Mouse (Mus musculus) CH12.LX (cell line): ENCODE measurements around the gene Ccer2. TPM values are rescaled to one million over a fixed set of nuclear protein-coding genes. Genes with fewer than 3 reads are reported as not detected.
A peak's percentile ranks its signal among the peaks of the same experiment; 100 is the strongest.

Source experiments
- DNase-seq: peaks from one replicate; pipeline ENCODE4 v3.0.0-alpha.2; 2013; ENCODE audit errors: extremely low read depth
- H3K27ac ChIP-seq: 2 replicates; pipeline ENCODE4 v1.5.1; 2012; ENCODE audit warnings: low read depth, mild to moderate bottlenecking, control low read depth, moderate library complexity; ENCODE audit not compliant: insufficient read depth
- H3K27me3 ChIP-seq: replicated peaks from 2 replicates; pipeline ENCODE3; 2012; ENCODE audit warnings: inconsistent platforms
- H3K36me3 ChIP-seq, 2 experiments: replicated peaks in 1 of 2; 2 replicates each; pipeline versions ENCODE3 to v1.6.1; 2012; ENCODE audit warnings: inconsistent platforms in 1 of 2, low read length in 1 of 2, mild to moderate bottlenecking in 1 of 2, mixed read lengths in 1 of 2, moderate library complexity in 1 of 2; ENCODE audit not compliant: control insufficient read depth in 1 of 2, insufficient read depth in 1 of 2
- H3K4me1 ChIP-seq, 2 experiments: 2 replicates each; pipeline ENCODE4 v1.6.1; 2012; ENCODE audit warnings: inconsistent platforms in 1 of 2, moderate library complexity in 1 of 2; ENCODE audit not compliant: insufficient read depth in 2 of 2, control insufficient read depth in 1 of 2
- H3K4me2 ChIP-seq: 2 replicates; pipeline ENCODE4 v1.6.1; 2012; ENCODE audit warnings: low read depth, mild to moderate bottlenecking, control low read depth; ENCODE audit not compliant: poor library complexity, insufficient read depth, severe bottlenecking
- H3K4me3 ChIP-seq, 3 experiments: fragments of 150-350 bp in 1 of 3; sonication (generic) in 1 of 3; replicated peaks in 1 of 3; 2 replicates each; pipeline versions ENCODE3 to v1.5.1; 2011 to 2012; ENCODE audit warnings: low read depth in 2 of 3, low read length in 2 of 3, mild to moderate bottlenecking in 2 of 3, moderate library complexity in 2 of 3, control low read depth in 1 of 3, improper control_type of control experiment in 1 of 3, inconsistent platforms in 1 of 3, mixed read lengths in 1 of 3; ENCODE audit not compliant: poor library complexity in 1 of 3
- H3K79me2 ChIP-seq: replicated peaks from 2 replicates; pipeline ENCODE4 v1.6.1; 2012; ENCODE audit warnings: mild to moderate bottlenecking, moderate library complexity; ENCODE audit not compliant: control insufficient read depth, poor library complexity, insufficient read depth, severe bottlenecking; ENCODE audit errors: extremely low read depth
- H3K9ac ChIP-seq: 2 replicates; pipeline ENCODE4 v1.6.1; 2012; ENCODE audit warnings: low read depth, mild to moderate bottlenecking, control low read depth, moderate library complexity; ENCODE audit not compliant: insufficient read depth
- H3K9me3 ChIP-seq: replicated peaks from 2 replicates; pipeline ENCODE3; 2012; ENCODE audit warnings: low read length, inconsistent platforms, mixed read lengths
- BHLHE40 ChIP-seq: IDR thresholded peaks from 2 replicates; pipeline ENCODE4 v1.6.1; 2011; ENCODE audit warnings: mild to moderate bottlenecking, low read depth, low read length, improper control_type of control experiment
- CHD2 ChIP-seq: IDR thresholded peaks from 2 replicates; pipeline ENCODE4 v1.6.1; 2011; ENCODE audit warnings: low read length, improper control_type of control experiment
- CTCF ChIP-seq, 2 experiments: IDR thresholded peaks in 1 of 2; conservative IDR thresholded peaks in 1 of 2; 2 replicates each; pipeline ENCODE4 v1.5.1; 2011 to 2012; ENCODE audit warnings: low read depth in 2 of 2, low read length in 2 of 2, improper control_type of control experiment in 1 of 2, inconsistent platforms in 1 of 2, mild to moderate bottlenecking in 1 of 2, moderate library complexity in 1 of 2
- E2F4 ChIP-seq: IDR thresholded peaks from 2 replicates; pipeline ENCODE4 v1.6.1; 2011; ENCODE audit warnings: low read depth, low read length, improper control_type of control experiment; ENCODE audit not compliant: insufficient replicate concordance
- ELF1 ChIP-seq: IDR thresholded peaks from 2 replicates; pipeline ENCODE4 v1.6.1; 2014; ENCODE audit warnings: low read depth, mild to moderate bottlenecking, inconsistent platforms, low read length, improper control_type of control experiment
- EP300 ChIP-seq: IDR thresholded peaks from 2 replicates; pipeline ENCODE4 v1.6.1; 2011; ENCODE audit warnings: low read length, improper control_type of control experiment
- ETS1 ChIP-seq: conservative IDR thresholded peaks from 2 replicates; pipeline ENCODE4 v1.6.1; 2012; ENCODE audit warnings: low read depth, mild to moderate bottlenecking, inconsistent platforms, low read length, improper control_type of control experiment, moderate library complexity
- HCFC1 ChIP-seq: IDR thresholded peaks from 2 replicates; pipeline ENCODE4 v1.6.1; 2012; ENCODE audit warnings: low read depth, mild to moderate bottlenecking, inconsistent platforms, low read length, improper control_type of control experiment
- IRF4 ChIP-seq: IDR thresholded peaks from 2 replicates; pipeline ENCODE4 v1.6.1; 2014; ENCODE audit warnings: low read depth, mild to moderate bottlenecking, inconsistent platforms, low read length, improper control_type of control experiment
- JUN ChIP-seq: IDR thresholded peaks from 2 replicates; pipeline ENCODE4 v1.6.1; 2011; ENCODE audit warnings: low read depth, mild to moderate bottlenecking, low read length, improper control_type of control experiment, moderate library complexity; ENCODE audit not compliant: insufficient read depth
- JUND ChIP-seq: conservative IDR thresholded peaks from 2 replicates; pipeline ENCODE4 v1.6.1; 2011; ENCODE audit warnings: low read depth, low read length, improper control_type of control experiment
- KAT2A ChIP-seq: IDR thresholded peaks from 2 replicates; pipeline ENCODE4 v1.6.1; 2012; ENCODE audit warnings: low read length, improper control_type of control experiment, inconsistent platforms; ENCODE audit not compliant: insufficient replicate concordance
- MAFK ChIP-seq: IDR thresholded peaks from 2 replicates; pipeline ENCODE4 v1.6.1; 2011; ENCODE audit warnings: low read length, improper control_type of control experiment; ENCODE audit not compliant: insufficient replicate concordance
- MAX ChIP-seq: IDR thresholded peaks from 2 replicates; pipeline ENCODE4 v1.6.1; 2011; ENCODE audit warnings: low read length, improper control_type of control experiment
- MAZ ChIP-seq: IDR thresholded peaks from 2 replicates; pipeline ENCODE4 v1.6.1; 2012; ENCODE audit warnings: low read depth, mild to moderate bottlenecking, inconsistent platforms, low read length, improper control_type of control experiment, moderate library complexity
- MEF2A ChIP-seq: IDR thresholded peaks from 2 replicates; pipeline ENCODE4 v1.6.1; 2014; ENCODE audit warnings: low read depth, mild to moderate bottlenecking, inconsistent platforms, low read length, improper control_type of control experiment, borderline replicate concordance
- MXI1 ChIP-seq: IDR thresholded peaks from 2 replicates; pipeline ENCODE4 v1.6.1; 2011; ENCODE audit warnings: mild to moderate bottlenecking, low read depth, low read length, improper control_type of control experiment
- MYC ChIP-seq: IDR thresholded peaks from 2 replicates; pipeline ENCODE4 v1.6.1; 2011; ENCODE audit warnings: low read depth, mild to moderate bottlenecking, improper control_type of control experiment, low read length
- NELFE ChIP-seq: IDR thresholded peaks from 2 replicates; pipeline ENCODE4 v1.6.1; 2011; ENCODE audit warnings: low read depth, low read length, improper control_type of control experiment
- NRF1 ChIP-seq: IDR thresholded peaks from 2 replicates; pipeline ENCODE4 v1.6.1; 2014; ENCODE audit warnings: low read depth, mild to moderate bottlenecking, inconsistent platforms, low read length, improper control_type of control experiment, moderate library complexity
- POLR2A ChIP-seq: IDR thresholded peaks from 2 replicates; pipeline ENCODE4 v1.6.1; 2011; ENCODE audit warnings: low read depth, mild to moderate bottlenecking, improper control_type of control experiment, low read length
- POLR2AphosphoS2 ChIP-seq: IDR thresholded peaks from 2 replicates; pipeline ENCODE4 v1.6.1; 2011; ENCODE audit warnings: low read depth, low read length, improper control_type of control experiment
- RAD21 ChIP-seq: IDR thresholded peaks from 2 replicates; pipeline ENCODE4 v1.6.1; 2011; ENCODE audit warnings: low read depth, mild to moderate bottlenecking, low read length, improper control_type of control experiment, moderate library complexity
- RCOR1 ChIP-seq: conservative IDR thresholded peaks from 2 replicates; pipeline ENCODE4 v1.6.1; 2012; ENCODE audit warnings: low read depth, mild to moderate bottlenecking, inconsistent platforms, low read length, improper control_type of control experiment
- SIN3A ChIP-seq: IDR thresholded peaks from 2 replicates; pipeline ENCODE4 v1.6.1; 2012; ENCODE audit warnings: low read length, improper control_type of control experiment, inconsistent platforms
- SMC3 ChIP-seq: IDR thresholded peaks from 2 replicates; pipeline ENCODE4 v1.6.1; 2011; ENCODE audit warnings: low read depth, low read length, improper control_type of control experiment
- TBP ChIP-seq: conservative IDR thresholded peaks from 2 replicates; pipeline ENCODE4 v1.6.1; 2011; ENCODE audit warnings: low read depth, low read length, improper control_type of control experiment
- TCF12 ChIP-seq: IDR thresholded peaks from 2 replicates; pipeline ENCODE4 v1.6.1; 2014; ENCODE audit warnings: low read depth, mild to moderate bottlenecking, inconsistent platforms, low read length, improper control_type of control experiment
- UBTF ChIP-seq: IDR thresholded peaks from 2 replicates; pipeline ENCODE4 v1.6.1; 2012; ENCODE audit warnings: low read depth, mild to moderate bottlenecking, inconsistent platforms, low read length, improper control_type of control experiment, moderate library complexity
- USF1 ChIP-seq: IDR thresholded peaks from 2 replicates; pipeline ENCODE4 v1.6.1; 2014; ENCODE audit warnings: low read depth, mild to moderate bottlenecking, inconsistent platforms, low read length, improper control_type of control experiment
- USF2 ChIP-seq: conservative IDR thresholded peaks from 2 replicates; pipeline ENCODE4 v1.6.1; 2011; ENCODE audit warnings: low read depth, low read length, improper control_type of control experiment
- ZC3H11A ChIP-seq: IDR thresholded peaks from 2 replicates; pipeline ENCODE4 v1.6.1; 2012; ENCODE audit warnings: low read depth, mild to moderate bottlenecking, inconsistent platforms, low read length, improper control_type of control experiment
- ZKSCAN1 ChIP-seq: IDR thresholded peaks from 2 replicates; pipeline ENCODE4 v1.6.1; 2012; ENCODE audit warnings: low read depth, inconsistent platforms, low read length, improper control_type of control experiment, borderline replicate concordance
- ZMIZ1 ChIP-seq: IDR thresholded peaks from 2 replicates; pipeline ENCODE4 v1.6.1; 2012; ENCODE audit warnings: low read depth, mild to moderate bottlenecking, inconsistent platforms, low read length, improper control_type of control experiment
- ZNF384 ChIP-seq: IDR thresholded peaks from 2 replicates; pipeline ENCODE4 v1.6.1; 2012; ENCODE audit warnings: low read depth, low read length, improper control_type of control experiment, inconsistent platforms
- dilution Hi-C: fragments of 300-500 bp; cut with MboI; formaldehyde crosslinking; loops from 2 replicates; pipeline ENCODE4 v1.14.3; 2020; ENCODE audit warnings: low sequenced_read_pairs; ENCODE audit not compliant: extremely low pct_unique_long_range_greater_than_20kb, extremely low pct_ligation_motif_present
- in situ Hi-C: fragments of 300-500 bp; cut with MboI; formaldehyde crosslinking; loops from 3 replicates; pipeline ENCODE4 v1.14.3; 2019; ENCODE audit warnings: low sequenced_read_pairs, low pct_ligation_motif_present, low pct_unique_long_range_greater_than_20kb, mixed read lengths
- polyA plus RNA-seq: library from polyadenylated mRNA; unstranded; fragments of >175 nt; gene quantifications from 2 replicates; pipeline ENCODE4 v1.2.1, GENCODE M21; 2012; ENCODE audit warnings: low read depth; ENCODE audit not compliant: insufficient read length
- total RNA-seq, 2 experiments: library from RNA; depleted of rRNA; stranded (reverse); fragments of 300-350 nt in 1 of 2; fragments of >200 nt in 1 of 2; gene quantifications; 2 replicates each; pipeline ENCODE4 v1.2.3; 2012 to 2014

The Ccer2 gene
- total and polyA plus RNA-seq, 3 experiments: 0.17 TPM; not detected in 2

GRCm38 (mm10) chr7:28796562-28796975 is 40.6 kb downstream of the Ccer2 start:
- H3K4me1 ChIP-seq: peaks cover 18 to 39% of the 10 kb centered on the region in 2 experiments
- H3K4me2 ChIP-seq: peak overlapping the region; percentile 85
- peaks cover 12% of the 10 kb centered on the region for H3K79me2 ChIP-seq
- TF ChIP-seq ZKSCAN1: no peak
- TF ChIP-seq TCF12: peak; percentile 80
- TF ChIP-seq IRF4: peak; percentile 77
- peak; percentile 93 for TF ChIP-seq MXI1
- peak; percentile 40; the same call in 1 of the 2 replicates for TF ChIP-seq ETS1
- TF ChIP-seq MAFK: no peak
- TF ChIP-seq KAT2A: 0 out of 2 replicates have a peak, but pooled peaks have one; percentile 48
- peak; percentile 82 for TF ChIP-seq NRF1
- TF ChIP-seq MAX: peak; percentile 95
- peak; percentile 68 to 97 for TF ChIP-seq CTCF (conservative IDR thresholded peaks at IDR 0.05 in 1 of 2, IDR thresholded peaks at IDR 0.05 in 1 of 2; ENCODE audit: low read depth in 2 of 2, low read length in 2 of 2)
- TF ChIP-seq TBP: no peak
- TF ChIP-seq ZNF384: peak; percentile 79
- no peak for TF ChIP-seq USF1
- no peak for TF ChIP-seq JUND
- TF ChIP-seq E2F4: no peak
- TF ChIP-seq SMC3: peak; percentile 93
- no peak; the same call in 1 of the 2 replicates for TF ChIP-seq USF2
- TF ChIP-seq RAD21: peak; percentile 82
- TF ChIP-seq MAZ: peak; percentile 66; the same call in 1 of the 2 replicates
- TF ChIP-seq MYC: peak; percentile 97
- TF ChIP-seq ZC3H11A: peak; percentile 48; the same call in 1 of the 2 replicates
- TF ChIP-seq EP300: no peak
- peak; percentile 69 for TF ChIP-seq MEF2A
- peak; percentile 89 for TF ChIP-seq ELF1
- TF ChIP-seq BHLHE40: peak; percentile 94
- peak; percentile 80 for TF ChIP-seq UBTF
- no peak for TF ChIP-seq JUN
- TF ChIP-seq ZMIZ1: peak; percentile 15; the same call in 1 of the 2 replicates
- peak; percentile 57; the same call in 1 of the 2 replicates for TF ChIP-seq NELFE
- TF ChIP-seq HCFC1: peak; percentile 63
- TF ChIP-seq RCOR1: 0 out of 2 replicates have a peak, but pooled peaks have one; percentile 29
- TF ChIP-seq CHD2: no peak
- TF ChIP-seq POLR2AphosphoS2: no peak
- peak; percentile 84 for TF ChIP-seq SIN3A
- peak; percentile 61 for TF ChIP-seq POLR2A
- DNase-seq: peak; percentile 94
- no peaks in the 10 kb centered on the region for H3K27me3 ChIP-seq
- H3K9me3 ChIP-seq: no peaks in the 10 kb centered on the region
- dilution Hi-C loops: no loop called here
- peak overlapping the region; percentile 90 for H3K27ac ChIP-seq
- peaks cover 21 to 32% of the 10 kb centered on the region in 2 experiments for H3K36me3 ChIP-seq
- H3K9ac ChIP-seq: peak overlapping the region; percentile 86
- in situ Hi-C loops: loop anchor here (5.0 to 25.0 kb wide), 2 partner anchors 71 to 241 kb away; no protein-coding TSS in a partner anchor
- peak overlapping the region; percentile 64 to 87 (median 84) for H3K4me3 ChIP-seq
